Mouse (Mus musculus) neural tube, embryonic 11.5 days (tissue): ENCODE data around the gene Cela3b. TPM values are rescaled to one million over a fixed set of nuclear protein-coding genes. Genes with fewer than 3 reads are reported as not detected.

Experiments
- ATAC-seq: fragments of 200-750 bp; cut with Nextera tagmentation; 2 replicates; pipeline ENCODE4 v1.8.0; 2017; ENCODE audit warnings: moderate number of reproducible peaks, mild to moderate bottlenecking, moderate TSS enrichment, moderate library complexity; ENCODE audit not compliant: insufficient read depth, low FRiP score, low TSS enrichment
- DNase-seq: peaks from one replicate; pipeline ENCODE4 v3.0.0-alpha.2; 2015; ENCODE audit warnings: low spot score
- H3K27ac ChIP-seq: fragments of 300-500 bp; sonication (generic); 2 replicates; pipeline ENCODE4 v1.5.1; 2014; ENCODE audit warnings: low read depth, mild to moderate bottlenecking, low read length
- H3K27me3 ChIP-seq: fragments of 300-500 bp; sonication (generic); 2 replicates; pipeline ENCODE4 v1.6.1; 2014; ENCODE audit warnings: mild to moderate bottlenecking, low read length, mixed read lengths; ENCODE audit not compliant: control insufficient read depth, insufficient read depth
- H3K36me3 ChIP-seq: fragments of 300-500 bp; sonication (generic); 2 replicates; pipeline ENCODE4 v1.6.1; 2014; ENCODE audit warnings: mild to moderate bottlenecking, low read length, moderate library complexity, mixed read lengths; ENCODE audit not compliant: control insufficient read depth, insufficient read depth
- H3K4me1 ChIP-seq: fragments of 300-500 bp; sonication (generic); 2 replicates; pipeline ENCODE4 v1.6.1; 2014; ENCODE audit warnings: low read length, mixed read lengths; ENCODE audit not compliant: control insufficient read depth, insufficient read depth
- H3K4me2 ChIP-seq: fragments of 300-500 bp; sonication (generic); 2 replicates; pipeline ENCODE4 v1.6.1; 2014; ENCODE audit warnings: low read depth, mild to moderate bottlenecking, moderate library complexity
- H3K4me3 ChIP-seq: fragments of 300-500 bp; sonication (generic); 2 replicates; pipeline ENCODE4 v1.5.1; 2014; ENCODE audit warnings: low read depth, low read length
- H3K9ac ChIP-seq: fragments of 300-500 bp; sonication (generic); 2 replicates; pipeline ENCODE4 v1.6.1; 2014; ENCODE audit warnings: mild to moderate bottlenecking, low read length
- H3K9me3 ChIP-seq: fragments of 300-500 bp; sonication (generic); 2 replicates; pipeline ENCODE4 v1.6.1; 2016; ENCODE audit warnings: low read length; ENCODE audit not compliant: control insufficient read depth
- WGBS: fragments of 180-500 bp; shearing (Covaris S2); extraction: QIAGEN DNeasy Blood & Tissue Kit; methylation state at CpG from one replicate; pipeline ENCODE4 v1.1.7; 2014; 5-methylcytosine and 5-hydroxymethylcytosine counted together
- polyA plus RNA-seq: library from polyadenylated mRNA; unstranded; fragments of >200 nt; fragmentation: Nextera tagmentation; extraction: Ambion mirVana; gene quantifications from 2 replicates; pipeline ENCODE4 v1.2.1, GENCODE M21; 2014

Cela3b gene
- polyA plus RNA-seq, 1 experiment from 2014 or later: not detected

DNA sequence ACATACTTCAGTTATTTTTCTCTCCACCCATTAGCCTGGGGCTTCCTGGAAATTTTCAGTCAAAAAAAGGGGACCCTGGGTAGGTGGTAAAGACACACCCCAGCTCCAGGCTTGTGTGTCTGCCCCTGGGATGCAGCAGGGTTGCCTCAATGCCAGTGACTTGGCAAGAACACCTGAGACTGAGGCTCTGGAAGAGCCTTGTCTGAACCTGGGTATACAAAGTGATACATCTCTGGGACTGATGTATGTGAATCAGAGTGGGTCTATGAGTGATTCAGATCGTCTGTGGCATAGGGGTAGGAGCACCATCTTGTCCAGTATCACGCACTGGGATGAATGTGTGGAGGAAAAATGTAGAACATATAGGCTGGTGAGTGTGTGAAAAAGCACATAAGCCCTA lies 37.2 kb upstream of the Cela3b start:
- Histone ChIP-seq H3K27me3 (no peaks in the 10 kb centered on the region), H3K4me3 (no peak overlapping the region), H3K9ac (no peak overlapping the region; the same call in 1 of the 2 replicates), H3K27ac (no peak overlapping the region; the same call in 1 of the 2 replicates), H3K36me3 (no peaks in the 10 kb centered on the region), H3K4me2 (no peak overlapping the region), H3K4me1 (peaks cover 19% of the 10 kb centered on the region), H3K9me3 (no peaks in the 10 kb centered on the region)
- no peak for DNase-seq
- no peak for ATAC-seq
- WGBS: 86% methylated on average over 2 of the region's 2 CpGs

- Histone ChIP-seq H3K27me3 (no peaks in the 10 kb centered on the region), H3K36me3 (no peaks in the 10 kb centered on the region), H3K9ac (no peak overlapping the region), H3K4me3 (no peak overlapping the region), H3K9me3 (no peaks in the 10 kb centered on the region), H3K27ac (no peak overlapping the region), H3K4me2 (no peak overlapping the region), H3K4me1 (peaks cover 19% of the 10 kb centered on the region)
- no peak for ATAC-seq
- WGBS: 76% methylated on average over 4 of the region's 4 CpGs
- no peak for DNase-seq
Measured at GRCm38 (mm10) chr4:137466991-137467390, 36.7 kb upstream of the Cela3b start.

- Histone ChIP-seq H3K9me3 (no peaks in the 10 kb centered on the region), H3K4me3 (no peak overlapping the region), H3K36me3 (no peaks in the 10 kb centered on the region), H3K27ac (no peak overlapping the region), H3K4me2 (no peak overlapping the region), H3K4me1 (peaks cover 14% of the 10 kb centered on the region), H3K27me3 (no peaks in the 10 kb centered on the region), H3K9ac (no peak overlapping the region)
- no peak for ATAC-seq
- no peak for DNase-seq
- WGBS: 74% methylated on average over 13 of the region's 13 CpGs
Measured at GRCm38 (mm10) chr4:137465125-137465787, 34.9 kb upstream of the Cela3b start.

GRCm38 (mm10) chr4:137461981-137462690 lies 31.8 kb upstream of the Cela3b start:
- Histone ChIP-seq H3K9me3 (no peaks in the 10 kb centered on the region), H3K27me3 (no peaks in the 10 kb centered on the region), H3K9ac (no peak overlapping the region), H3K4me1 (no peaks in the 10 kb centered on the region), H3K36me3 (no peaks in the 10 kb centered on the region), H3K4me3 (no peak overlapping the region), H3K27ac (no peak overlapping the region), H3K4me2 (no peak overlapping the region)
- DNase-seq: no peak
- ATAC-seq: no peak
- 85% methylated on average over 16 of the region's 16 CpGs for WGBS

DNA sequence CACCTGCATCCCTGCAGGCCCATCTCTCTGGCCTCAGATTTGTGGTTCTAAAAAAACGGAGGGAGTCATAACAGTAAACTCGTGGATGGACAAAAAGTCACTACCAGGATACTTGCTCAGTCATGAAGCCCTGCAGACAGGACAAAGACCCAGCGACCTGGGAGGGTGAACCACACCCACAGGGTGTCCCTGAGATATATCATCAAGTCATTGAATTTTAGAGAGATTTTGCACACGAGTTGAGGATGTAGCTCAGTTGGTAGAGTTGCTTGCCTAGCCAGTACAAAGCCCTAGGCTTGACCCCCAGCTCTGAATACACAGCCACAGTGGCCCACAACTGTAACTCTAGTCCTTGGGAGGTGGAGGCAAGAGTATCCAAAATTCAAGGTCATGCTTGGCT lies 30.9 kb upstream of the Cela3b start:
- no peak overlapping the region for H3K9ac ChIP-seq
- H3K36me3 ChIP-seq: no peaks in the 10 kb centered on the region
- H3K4me1 ChIP-seq: no peaks in the 10 kb centered on the region
- H3K4me3 ChIP-seq: no peak overlapping the region
- no peak for ATAC-seq
- WGBS: 75% methylated on average over 4 of the region's 4 CpGs
- H3K9me3 ChIP-seq: no peaks in the 10 kb centered on the region
- no peak for DNase-seq
- H3K4me2 ChIP-seq: no peak overlapping the region
- no peaks in the 10 kb centered on the region for H3K27me3 ChIP-seq
- H3K27ac ChIP-seq: no peak overlapping the region

GRCm38 (mm10) chr4:137460676-137461075 lies 30.3 kb upstream of the Cela3b start:
- no peak for DNase-seq
- ATAC-seq: no peak
- H3K27ac ChIP-seq: no peak overlapping the region
- no peak overlapping the region for H3K4me3 ChIP-seq
- H3K4me2 ChIP-seq: no peak overlapping the region
- no peaks in the 10 kb centered on the region for H3K9me3 ChIP-seq
- no peaks in the 10 kb centered on the region for H3K27me3 ChIP-seq
- WGBS: 76% methylated on average over 14 of the region's 14 CpGs
- no peak overlapping the region for H3K9ac ChIP-seq
- no peaks in the 10 kb centered on the region for H3K36me3 ChIP-seq
- H3K4me1 ChIP-seq: no peaks in the 10 kb centered on the region

- ATAC-seq (no peak), DNase-seq (no peak)
- H3K9me3 ChIP-seq: no peaks in the 10 kb centered on the region
- H3K27ac ChIP-seq: no peak overlapping the region
- H3K4me3 ChIP-seq: no peak overlapping the region
- H3K36me3 ChIP-seq: no peaks in the 10 kb centered on the region
- H3K4me1 ChIP-seq: no peaks in the 10 kb centered on the region
- no peak overlapping the region for H3K4me2 ChIP-seq
- 71% methylated on average over 5 of the region's 5 CpGs for WGBS
- no peaks in the 10 kb centered on the region for H3K27me3 ChIP-seq
- no peak overlapping the region for H3K9ac ChIP-seq
Measured at GRCm38 (mm10) chr4:137458861-137459260, 28.5 kb upstream of the Cela3b start.

DNA sequence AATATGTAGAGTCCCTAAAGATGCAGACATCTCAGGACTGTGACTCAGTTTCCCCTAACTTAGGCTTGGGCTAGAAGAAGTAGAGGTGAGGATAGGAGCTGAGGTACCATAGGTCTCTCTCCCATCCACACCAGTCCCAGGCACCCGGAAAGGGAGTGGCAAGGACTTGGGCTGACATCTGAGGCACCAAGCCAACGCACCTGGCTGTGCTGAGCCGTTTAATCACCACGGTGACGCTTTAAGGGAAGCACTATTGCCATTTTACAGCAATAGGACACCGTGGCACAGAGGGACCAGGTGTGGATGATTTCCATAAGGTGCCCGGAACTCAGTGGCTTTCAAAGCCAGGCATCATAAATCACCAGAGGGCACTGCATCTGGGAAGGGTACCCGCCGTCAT lies 28.0 kb upstream of the Cela3b start:
- no peak overlapping the region for H3K4me2 ChIP-seq
- no peak overlapping the region for H3K4me3 ChIP-seq
- no peaks in the 10 kb centered on the region for H3K36me3 ChIP-seq
- DNase-seq: no peak
- no peaks in the 10 kb centered on the region for H3K4me1 ChIP-seq
- ATAC-seq: no peak
- no peak overlapping the region for H3K9ac ChIP-seq
- no peaks in the 10 kb centered on the region for H3K27me3 ChIP-seq
- 87% methylated on average over 9 of the region's 9 CpGs for WGBS
- H3K9me3 ChIP-seq: no peaks in the 10 kb centered on the region
- H3K27ac ChIP-seq: no peak overlapping the region

- H3K4me2 ChIP-seq: no peak overlapping the region
- ATAC-seq (no peak), DNase-seq (no peak)
- WGBS: 84% methylated on average over 4 of the region's 4 CpGs
- H3K4me1 ChIP-seq: no peaks in the 10 kb centered on the region
- H3K27me3 ChIP-seq: no peaks in the 10 kb centered on the region
- no peak overlapping the region for H3K4me3 ChIP-seq
- H3K27ac ChIP-seq: no peak overlapping the region
- H3K9ac ChIP-seq: no peak overlapping the region
- no peaks in the 10 kb centered on the region for H3K36me3 ChIP-seq
- H3K9me3 ChIP-seq: no peaks in the 10 kb centered on the region
Measured at GRCm38 (mm10) chr4:137457292-137457691, 27.0 kb upstream of the Cela3b start.
